Mouse (Mus musculus) limb, embryonic 14.5 days (tissue): ENCODE data around the gene Spns3. TPM values are rescaled to one million over a fixed set of nuclear protein-coding genes. Genes with fewer than 3 reads are reported as not detected.

ENCODE experiments used
- ATAC-seq: fragments of 200-750 bp; cut with Nextera tagmentation; 2 replicates; pipeline ENCODE4 v1.8.0; 2017; ENCODE audit warnings: low read depth, moderate number of reproducible peaks, moderate TSS enrichment; ENCODE audit not compliant: low FRiP score
- DNase-seq: peaks from one replicate; pipeline ENCODE4 v3.0.0-alpha.2; 2015; ENCODE audit warnings: low spot score
- H3K27ac ChIP-seq: fragments of 300-500 bp; sonication (generic); replicated peaks from 2 replicates; pipeline ENCODE4 v1.5.1; 2014; ENCODE audit warnings: low read depth, mild to moderate bottlenecking, low read length, moderate library complexity, mixed read lengths
- H3K27me3 ChIP-seq: fragments of 300-500 bp; sonication (generic); 2 replicates; pipeline ENCODE4 v1.6.1; 2014; ENCODE audit warnings: low read length, mixed read lengths; ENCODE audit not compliant: control insufficient read depth, insufficient read depth
- H3K36me3 ChIP-seq: fragments of 300-500 bp; sonication (generic); 2 replicates; pipeline ENCODE4 v1.6.1; 2014; ENCODE audit warnings: mild to moderate bottlenecking, low read length, moderate library complexity, mixed read lengths; ENCODE audit not compliant: control insufficient read depth, insufficient read depth
- H3K4me1 ChIP-seq: fragments of 300-500 bp; sonication (generic); 2 replicates; pipeline ENCODE4 v1.6.1; 2014; ENCODE audit warnings: antibody characterized with exemption, low read length, mixed read lengths; ENCODE audit not compliant: control insufficient read depth, insufficient read depth
- H3K4me2 ChIP-seq: fragments of 300-500 bp; sonication (generic); replicated peaks from 2 replicates; pipeline ENCODE4 v1.6.1; 2014; ENCODE audit warnings: low read depth, mild to moderate bottlenecking, low read length, moderate library complexity; ENCODE audit not compliant: severe bottlenecking
- H3K4me3 ChIP-seq: fragments of 300-500 bp; sonication (generic); replicated peaks from 2 replicates; pipeline ENCODE4 v1.5.1; 2014; ENCODE audit warnings: low read length
- H3K9ac ChIP-seq: fragments of 300-500 bp; sonication (generic); 2 replicates; pipeline ENCODE4 v1.6.1; 2014; ENCODE audit warnings: mild to moderate bottlenecking, low read depth, low read length, moderate library complexity; ENCODE audit not compliant: severe bottlenecking
- H3K9me3 ChIP-seq: fragments of 300-500 bp; sonication (generic); 2 replicates; pipeline ENCODE4 v1.6.1; 2016; ENCODE audit warnings: low read length; ENCODE audit not compliant: control insufficient read depth
- POLR2A ChIP-seq: fragments of 200-500 bp; IDR thresholded peaks from 2 replicates; pipeline ENCODE4 v1.8.0; 2012; ENCODE audit warnings: inconsistent platforms, mild to moderate bottlenecking, moderate library complexity, borderline replicate concordance; ENCODE audit not compliant: insufficient read depth, insufficient read length; ENCODE audit errors: extremely low read depth
- WGBS: fragments of 180-500 bp; shearing (Covaris S2); extraction: QIAGEN DNeasy Blood & Tissue Kit; methylation state at CpG from one replicate; pipeline ENCODE4 v1.1.7; 2014; 5-methylcytosine and 5-hydroxymethylcytosine counted together
- polyA plus RNA-seq, 2 experiments: library from polyadenylated mRNA; depleted of rRNA in 1 of 2; stranded (reverse) in 1 of 2; unstranded in 1 of 2; fragments of >200 nt; fragmentation: Nextera tagmentation in 1 of 2; extraction: Ambion mirVana in 1 of 2; gene quantifications; 2 replicates each; pipeline versions ENCODE4 v1.2.1 to v1.2.3; 2012 to 2014

Spns3 gene
- polyA plus RNA-seq, 2 experiments = 0.41 to 0.62 TPM

GRCm38 (mm10) chr11:72535519-72535918 is 14.8 kb downstream of the Spns3 start:
- Histone ChIP-seq H3K27me3 (no peaks in the 10 kb centered on the region), H3K36me3 (no peaks in the 10 kb centered on the region), H3K27ac (no peak overlapping the region), H3K9ac (no peak overlapping the region), H3K4me2 (no peak overlapping the region), H3K9me3 (no peaks in the 10 kb centered on the region), H3K4me3 (no peak overlapping the region), H3K4me1 (no peaks in the 10 kb centered on the region)
- no peak for ATAC-seq
- 81% methylated on average over 3 of the region's 3 CpGs for WGBS
- no peak for DNase-seq
- TF ChIP-seq POLR2A = no peak

- 77% methylated on average over 3 of the region's 3 CpGs for WGBS
- H3K27me3 ChIP-seq = no peaks in the 10 kb centered on the region
- H3K9ac ChIP-seq = no peak overlapping the region
- no peak for TF ChIP-seq POLR2A
- H3K9me3 ChIP-seq = no peaks in the 10 kb centered on the region
- H3K4me1 ChIP-seq = no peaks in the 10 kb centered on the region
- H3K27ac ChIP-seq = no peak overlapping the region
- no peak for DNase-seq
- H3K4me3 ChIP-seq = no peak overlapping the region
- no peaks in the 10 kb centered on the region for H3K36me3 ChIP-seq
- H3K4me2 ChIP-seq = no peak overlapping the region
- ATAC-seq = no peak
Observed at GRCm38 (mm10) chr11:72532890-72533289, 17.4 kb downstream of the Spns3 start.

- Histone ChIP-seq H3K9me3 (no peaks in the 10 kb centered on the region), H3K27me3 (no peaks in the 10 kb centered on the region), H3K4me3 (no peak overlapping the region), H3K27ac (no peak overlapping the region), H3K9ac (no peak overlapping the region), H3K4me2 (no peak overlapping the region), H3K36me3 (no peaks in the 10 kb centered on the region), H3K4me1 (no peaks in the 10 kb centered on the region)
- TF ChIP-seq POLR2A = no peak
- DNase-seq = no peak
- WGBS = 70% methylated on average over 1 of the region's 1 CpGs
- ATAC-seq = no peak
Observed at GRCm38 (mm10) chr11:72531632-72532031, 18.7 kb downstream of the Spns3 start.

- no peaks in the 10 kb centered on the region for H3K9me3 ChIP-seq
- no peak overlapping the region for H3K4me3 ChIP-seq
- no peaks in the 10 kb centered on the region for H3K27me3 ChIP-seq
- 77% methylated on average over 5 of the region's 5 CpGs for WGBS
- ATAC-seq = no peak
- no peak overlapping the region for H3K4me2 ChIP-seq
- H3K36me3 ChIP-seq = no peaks in the 10 kb centered on the region
- no peak overlapping the region for H3K9ac ChIP-seq
- no peak for TF ChIP-seq POLR2A
- no peak for DNase-seq
- no peak overlapping the region for H3K27ac ChIP-seq
- H3K4me1 ChIP-seq = no peaks in the 10 kb centered on the region
Observed at GRCm38 (mm10) chr11:72531144-72531543, 19.2 kb downstream of the Spns3 start.

- H3K9me3 ChIP-seq = no peaks in the 10 kb centered on the region
- ATAC-seq (no peak), DNase-seq (no peak)
- H3K4me2 ChIP-seq = no peak overlapping the region
- H3K27me3 ChIP-seq = no peaks in the 10 kb centered on the region
- H3K9ac ChIP-seq = no peak overlapping the region
- WGBS = 79% methylated on average over 4 of the region's 4 CpGs
- no peak overlapping the region for H3K4me3 ChIP-seq
- H3K36me3 ChIP-seq = no peaks in the 10 kb centered on the region
- H3K27ac ChIP-seq = no peak overlapping the region
- no peaks in the 10 kb centered on the region for H3K4me1 ChIP-seq
- TF ChIP-seq POLR2A = no peak
Observed at GRCm38 (mm10) chr11:72526190-72526589, 24.1 kb downstream of the Spns3 start.

- H3K27me3 ChIP-seq = no peaks in the 10 kb centered on the region
- no peak for ATAC-seq
Observed at GRCm38 (mm10) chr11:72523711-72524110, 26.6 kb downstream of the Spns3 start.

More at GRCm38 (mm10) chr11:72523711-72524110, 26.6 kb downstream of the Spns3 start:
- DNase-seq = no peak
- Histone ChIP-seq H3K27ac (no peak overlapping the region), H3K9me3 (no peaks in the 10 kb centered on the region), H3K36me3 (no peaks in the 10 kb centered on the region), H3K4me1 (no peaks in the 10 kb centered on the region), H3K4me2 (no peak overlapping the region), H3K4me3 (no peak overlapping the region), H3K9ac (no peak overlapping the region)
- no peak for TF ChIP-seq POLR2A
- WGBS = 51% methylated on average over 4 of the region's 4 CpGs
